Mouse (Mus musculus): ENCODE data around the gene Igsf9.

Igsf9 gene

GRCm38 (mm10) chr1:172481540-172482280, at the start of gene Igsf9:
Gene Igsf9, plus strand, starts transcription at chr1:172481788.
- DNase-seq (ENCODE audit: low read depth), result peak; percentile 84

GRCm38 (mm10) chr1:172431836-172432586, 49.6 kb upstream of the Igsf9 start:
- DNase-seq (ENCODE audit: low read depth), result peak; percentile 66

- DNase-seq (ENCODE audit: low read depth), result no peak
These were observed 49.0 kb upstream of the Igsf9 start for GRCm38 (mm10) chr1:172432587-172432955.

- no peak for DNase-seq (ENCODE audit: low read depth)
These were observed 48.4 kb upstream of the Igsf9 start for GRCm38 (mm10) chr1:172433012-172433850.

GRCm38 (mm10) chr1:172433851-172434165, 47.8 kb upstream of the Igsf9 start:
- DNase-seq (ENCODE audit: low read depth), result no peak

- no peak for DNase-seq (ENCODE audit: low read depth)
These were observed 44.8 kb upstream of the Igsf9 start for GRCm38 (mm10) chr1:172436785-172437184.

- DNase-seq (ENCODE audit: low read depth), result no peak
These were observed 43.0 kb upstream of the Igsf9 start for GRCm38 (mm10) chr1:172438621-172439020.

- DNase-seq (ENCODE audit: low read depth), result no peak
These were observed 41.1 kb upstream of the Igsf9 start for GRCm38 (mm10) chr1:172440521-172440920.

- DNase-seq (ENCODE audit: low read depth), result no peak
These were observed 39.6 kb upstream of the Igsf9 start for GRCm38 (mm10) chr1:172441935-172442445.

- no peak for DNase-seq (ENCODE audit: low read depth)
These were observed 31.4 kb upstream of the Igsf9 start for GRCm38 (mm10) chr1:172450226-172450625.

GRCm38 (mm10) chr1:172450848-172451470, 30.6 kb upstream of the Igsf9 start:
- DNase-seq (ENCODE audit: low read depth), result no peak

- DNase-seq (ENCODE audit: low read depth), result no peak
These were observed 28.7 kb upstream of the Igsf9 start for GRCm38 (mm10) chr1:172452911-172453310.

- no peak for DNase-seq (ENCODE audit: low read depth)
These were observed 27.8 kb upstream of the Igsf9 start for GRCm38 (mm10) chr1:172453810-172454209.

GRCm38 (mm10) chr1:172455416-172455815, 26.2 kb upstream of the Igsf9 start:
- peak; percentile 14 for DNase-seq (ENCODE audit: low read depth)

GRCm38 (mm10) chr1:172456001-172456677, 25.4 kb upstream of the Igsf9 start:
- no peak for DNase-seq (ENCODE audit: low read depth)

- no peak for DNase-seq (ENCODE audit: low read depth)
These were observed 24.4 kb upstream of the Igsf9 start for GRCm38 (mm10) chr1:172457196-172457595.

- no peak for DNase-seq (ENCODE audit: low read depth)
These were observed 23.5 kb upstream of the Igsf9 start for GRCm38 (mm10) chr1:172458041-172458440.

GRCm38 (mm10) chr1:172461602-172462001, 20.0 kb upstream of the Igsf9 start:
- DNase-seq (ENCODE audit: low read depth), result no peak

- DNase-seq (ENCODE audit: low read depth), result peak; percentile 7
These were observed 19.1 kb upstream of the Igsf9 start for GRCm38 (mm10) chr1:172462534-172462933.

GRCm38 (mm10) chr1:172463387-172464333, 17.9 kb upstream of the Igsf9 start:
- DNase-seq (ENCODE audit: low read depth), result no peak

Measured in NIH3T3 (cell line).